Comparison of ENCODE assay signal across 11 mouse cellular contexts in the genomic region with DNA sequence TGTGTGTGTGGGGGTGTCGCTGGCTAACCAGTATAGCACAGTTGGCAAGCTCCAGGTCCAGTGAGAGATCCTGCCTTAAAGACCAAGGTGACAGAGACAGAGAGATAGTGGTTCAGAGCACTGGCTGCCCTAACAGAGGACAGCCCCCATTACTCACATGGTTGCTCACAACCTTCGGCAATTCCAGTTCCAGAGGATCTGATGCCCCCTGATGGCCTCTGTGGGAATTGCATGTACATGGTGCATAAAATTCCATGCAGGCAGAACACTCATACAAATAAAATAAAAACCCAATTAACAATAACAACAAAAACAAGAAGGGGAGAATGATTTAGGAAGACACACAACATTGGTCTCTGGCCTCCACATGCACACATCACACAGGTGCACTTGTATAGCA. TPM values are rescaled to one million over a fixed set of nuclear protein-coding genes. Genes with fewer than 3 reads are reported as not detected.
DNase-seq lines count a peak whose midpoint lies in the region; ATAC-seq and TF ChIP-seq lines count a peak whose summit lies in the region.
"Had no signal": no experiment of that assay in that cellular context is flagged by ENCODE, and none has a peak within 500 bp of the region (broad histone marks: within the 10 kb centered on the region; RNA-seq: fewer than 3 reads in every experiment).

No protein-coding gene starts in this region.

- TF ChIP-seq CTCF in liver, embryonic 14.5 days (IDR thresholded peaks at IDR 0.05; ENCODE audit: low read depth), result peak; percentile 55
- peak in 2 of 3 experiments; percentile 15 to 29; a peak in 3 of 6 replicates for TF ChIP-seq CTCF in MEL (IDR thresholded peaks at IDR 0.05 in 2 of 3, conservative IDR thresholded peaks at IDR 0.05 in 1 of 3; ENCODE audit: control insufficient read depth in 1 of 3, insufficient read depth in 1 of 3, low read depth in 2 of 3, low read length in 3 of 3, poor library complexity in 1 of 3, severe bottlenecking in 1 of 3)

- H3K27ac ChIP-seq in liver, embryonic 14.5 days, result no peak overlapping the region
- H3K27ac ChIP-seq in MEL (ENCODE audit: control insufficient read depth, low read depth, low read length), result no peak overlapping the region
- H3K27ac ChIP-seq in limb, embryonic 11.5 days (replicated peaks; ENCODE audit: low read depth, low read length), result no peak overlapping the region

- no peak for ATAC-seq in liver, embryonic 14.5 days (ENCODE audit: insufficient read depth)
- ATAC-seq in limb, embryonic 11.5 days (ENCODE audit: insufficient number of reproducible peaks, low FRiP score, low TSS enrichment, low read depth), result no peak
- no peak for ATAC-seq in frontal cortex, adult (ENCODE audit: low TSS enrichment)

- 36% methylated on average over 2 of the region's 2 CpGs for WGBS in liver, embryonic 14.5 days (ENCODE audit: insufficient replicate concordance)
- 52% methylated on average over 2 of the region's 2 CpGs for WGBS in limb, embryonic 11.5 days

- H3K79me2 ChIP-seq in MEL (ENCODE audit: control insufficient read depth, insufficient read depth, low read length, poor library complexity), result no peaks in the 10 kb centered on the region

- H3K9me3 ChIP-seq in liver, embryonic 14.5 days (ENCODE audit: control insufficient read depth, low read length), result no peaks in the 10 kb centered on the region
- H3K9me3 ChIP-seq in MEL (replicated peaks; ENCODE audit: insufficient read depth, low read length), result no peaks in the 10 kb centered on the region
- H3K9me3 ChIP-seq in limb, embryonic 11.5 days (ENCODE audit: control insufficient read depth, low read length), result no peaks in the 10 kb centered on the region

- no peaks in the 10 kb centered on the region for H3K27me3 ChIP-seq in liver, embryonic 14.5 days (ENCODE audit: control insufficient read depth, insufficient read depth, low read length)
- no peaks in the 10 kb centered on the region for H3K27me3 ChIP-seq in MEL (ENCODE audit: control insufficient read depth in 1 of 2, insufficient read depth in 2 of 2, low read length in 2 of 2)
- no peaks in the 10 kb centered on the region for H3K27me3 ChIP-seq in limb, embryonic 11.5 days (ENCODE audit: control insufficient read depth, insufficient read depth, low read length)

- H3K4me1 ChIP-seq in liver, embryonic 14.5 days (replicated peaks; ENCODE audit: control insufficient read depth in 2 of 2, insufficient read depth in 2 of 2, low read length in 1 of 2), result no peaks in the 10 kb centered on the region
- no peaks in the 10 kb centered on the region for H3K4me1 ChIP-seq in MEL (ENCODE audit: control insufficient read depth in 1 of 2, insufficient read depth in 2 of 2, low read length in 2 of 2)
- peaks cover 4% of the 10 kb centered on the region for H3K4me1 ChIP-seq in limb, embryonic 11.5 days (ENCODE audit: control insufficient read depth, insufficient read depth, low read length)

- TF ChIP-seq EP300 in liver, embryonic 14.5 days (IDR thresholded peaks at IDR 0.05; ENCODE audit: low read depth), result no peak
- TF ChIP-seq EP300 in MEL (IDR thresholded peaks at IDR 0.05; ENCODE audit: low read depth in 1 of 2, low read length in 2 of 2), result no peak

- TF ChIP-seq RAD21 in MEL (IDR thresholded peaks at IDR 0.05; ENCODE audit: low read depth, low read length), result no peak

- H3K36me3 ChIP-seq in liver, embryonic 14.5 days (replicated peaks; ENCODE audit: control insufficient read depth, insufficient read depth, low read depth), result no peaks in the 10 kb centered on the region
- H3K36me3 ChIP-seq in MEL (ENCODE audit: control insufficient read depth in 1 of 2, insufficient read depth in 2 of 2, low read length in 2 of 2), result no peaks in the 10 kb centered on the region
- H3K36me3 ChIP-seq in limb, embryonic 11.5 days (ENCODE audit: control insufficient read depth, insufficient read depth, low read length), result no peaks in the 10 kb centered on the region

- DNase-seq in cerebellum, postnatal 10 days, result peak; percentile 48 to 64
- no peak for DNase-seq in cerebellum, postnatal 36 days
- no peak for DNase-seq in liver, embryonic 14.5 days (ENCODE audit: low read depth in 3 of 3, low spot score in 3 of 3)
- no peak for DNase-seq in liver
- DNase-seq in MEL (ENCODE audit: low read depth, low spot score), result peak; percentile 3
- peak; percentile 69 for DNase-seq in limb, embryonic 11.5 days (ENCODE audit: low spot score)
- no peak for DNase-seq in kidney, adult 9 months
- DNase-seq: heart, adult 11 months; kidney, adult 8-10 months had no signal

- H3K4me3 ChIP-seq in liver, embryonic 14.5 days (ENCODE audit: insufficient read depth in 1 of 2, low read depth in 2 of 2, low read length in 2 of 2), result no peak overlapping the region
- H3K4me3 ChIP-seq in MEL (ENCODE audit: control insufficient read depth in 1 of 2, insufficient read depth in 1 of 2, low read depth in 2 of 2, low read length in 2 of 2), result no peak overlapping the region
- H3K4me3 ChIP-seq in limb, embryonic 11.5 days (ENCODE audit: low read depth, low read length), result no peak overlapping the region

- no peak overlapping the region for H3K9ac ChIP-seq in liver, embryonic 14.5 days (replicated peaks)
- H3K9ac ChIP-seq in MEL (ENCODE audit: control insufficient read depth, low read depth, low read length, poor library complexity, severe bottlenecking), result no peak overlapping the region
- H3K9ac ChIP-seq in limb, embryonic 11.5 days (ENCODE audit: low read length), result no peak overlapping the region

- H3K4me2 ChIP-seq in liver, embryonic 14.5 days (ENCODE audit: low read depth), result no peak overlapping the region
- no peak overlapping the region for H3K4me2 ChIP-seq in limb, embryonic 11.5 days (ENCODE audit: low read depth, severe bottlenecking)

- TF ChIP-seq POLR2A in MEL (IDR thresholded peaks at IDR 0.05; ENCODE audit: control insufficient read depth in 1 of 2, insufficient read depth in 1 of 2, low read depth in 1 of 2, low read length in 2 of 2, poor library complexity in 1 of 2), result no peak

TF ChIP-seq in MEL, 35 proteins besides CTCF, POLR2A, EP300 and RAD21:
- TF ChIP-seq NELFE (IDR thresholded peaks at IDR 0.05; ENCODE audit: low read depth, low read length) (no peak), ZC3H11A (IDR thresholded peaks at IDR 0.05; ENCODE audit: low read depth, low read length) (no peak), HCFC1 (IDR thresholded peaks at IDR 0.05; ENCODE audit: low read depth, low read length) (no peak), MAX (IDR thresholded peaks at IDR 0.05; ENCODE audit: low read length) (no peak), MAZ (IDR thresholded peaks at IDR 0.05; ENCODE audit: low read depth, low read length) (no peak), TBP (IDR thresholded peaks at IDR 0.05; ENCODE audit: low read depth, low read length) (no peak), MXI1 (IDR thresholded peaks at IDR 0.05; ENCODE audit: low read depth, low read length) (no peak)

RNA-seq across cellular contexts. Expression of a gene that starts 12.5 kb away (rescaled TPM):
- polyA plus RNA-seq in liver, embryonic 14.5 days (2012; rRNA removed), result 0.01 TPM in 1 of 2 replicates, not detected in the other
- polyA plus RNA-seq in liver, embryonic 14.5 days (2014; fragmentation: Nextera tagmentation; extraction: Ambion mirVana), result not detected in 2 replicates
- total RNA-seq in MEL (2012; rRNA removed), result not detected in 2 replicates
- not detected for polyA plus RNA-seq in MEL (2012; ENCODE audit: insufficient read depth in 1 of 2, insufficient read length in 2 of 2, low read depth in 1 of 2, low replicate concordance in 2 of 2, missing spikeins in 1 of 2)
- 0.82 and 0.88 TPM in 2 replicates for polyA plus RNA-seq in limb, embryonic 11.5 days (2014; fragmentation: Nextera tagmentation; extraction: Ambion mirVana)
- total RNA-seq: monocyte, adult 5-6 weeks had no signal

RNA-seq across cellular contexts. Expression of a gene that starts 16.6 kb away (rescaled TPM):
- not detected in 2 replicates for polyA plus RNA-seq in liver, embryonic 14.5 days (2012; rRNA removed)
- not detected in 2 replicates for polyA plus RNA-seq in liver, embryonic 14.5 days (2014; fragmentation: Nextera tagmentation; extraction: Ambion mirVana)
- total RNA-seq in MEL (2012; rRNA removed), result not detected in 2 replicates
- polyA plus RNA-seq in MEL (2012; ENCODE audit: insufficient read depth in 1 of 2, insufficient read length in 2 of 2, low read depth in 1 of 2, low replicate concordance in 2 of 2, missing spikeins in 1 of 2), result not detected
- polyA plus RNA-seq in limb, embryonic 11.5 days (2014; fragmentation: Nextera tagmentation; extraction: Ambion mirVana), result 0.13 TPM in 1 of 2 replicates, not detected in the other
- total RNA-seq: monocyte, adult 5-6 weeks had no signal

RNA-seq across cellular contexts. Expression of a gene that starts 39.8 kb away (rescaled TPM):
- polyA plus RNA-seq in liver, embryonic 14.5 days (2012; rRNA removed), result 0.03 and 0.06 TPM in 2 replicates
- polyA plus RNA-seq in liver, embryonic 14.5 days (2014; fragmentation: Nextera tagmentation; extraction: Ambion mirVana), result 0.14 TPM in 1 of 2 replicates, not detected in the other
- total RNA-seq in MEL (2012; rRNA removed), result not detected in 2 replicates
- not detected for polyA plus RNA-seq in MEL (2012; ENCODE audit: insufficient read depth in 1 of 2, insufficient read length in 2 of 2, low read depth in 1 of 2, low replicate concordance in 2 of 2, missing spikeins in 1 of 2)
- polyA plus RNA-seq in limb, embryonic 11.5 days (2014; fragmentation: Nextera tagmentation; extraction: Ambion mirVana), result 5.3 and 6.2 TPM in 2 replicates
- total RNA-seq: monocyte, adult 5-6 weeks had no signal

RNA-seq across cellular contexts. Expression of a gene that starts 56.6 kb away (rescaled TPM):
- 2.2 and 2.4 TPM in 2 replicates for polyA plus RNA-seq in liver, embryonic 14.5 days (2012; rRNA removed)
- 2.1 and 2.8 TPM in 2 replicates for polyA plus RNA-seq in liver, embryonic 14.5 days (2014; fragmentation: Nextera tagmentation; extraction: Ambion mirVana)
- not detected in 2 replicates for total RNA-seq in MEL (2012; rRNA removed)
- polyA plus RNA-seq in MEL (2012; ENCODE audit: insufficient read depth in 1 of 2, insufficient read length in 2 of 2, low read depth in 1 of 2, low replicate concordance in 2 of 2, missing spikeins in 1 of 2), result not detected
- polyA plus RNA-seq in limb, embryonic 11.5 days (2014; fragmentation: Nextera tagmentation; extraction: Ambion mirVana), result 11.8 and 11.9 TPM in 2 replicates
- total RNA-seq: monocyte, adult 5-6 weeks had no signal

Comparison
In these comparisons a context has a peak if more than half of its experiments do, and no peak if none do; other contexts are left out.
1. DNase-seq: peak in cerebellum, postnatal 10 days (2 of 2), MEL (single experiment) and limb, embryonic 11.5 days (single experiment); none in cerebellum, postnatal 36 days (0 of 2), liver, embryonic 14.5 days (0 of 3), liver (single experiment) and kidney, adult 9 months (single experiment).